Mouse (Mus musculus) CH12.LX (cell line): Measurements from ENCODE around the gene Cym. TPM values are rescaled to one million over a fixed set of nuclear protein-coding genes. Genes with fewer than 3 reads are reported as not detected.

Experiments
- DNase-seq: peaks from one replicate; pipeline ENCODE4 v3.0.0-alpha.2; 2013; ENCODE audit errors: extremely low read depth
- H3K27ac ChIP-seq: 2 replicates; pipeline ENCODE4 v1.5.1; 2012; ENCODE audit warnings: low read depth, mild to moderate bottlenecking, control low read depth, moderate library complexity; ENCODE audit not compliant: insufficient read depth
- H3K27me3 ChIP-seq: replicated peaks from 2 replicates; pipeline ENCODE3; 2012; ENCODE audit warnings: inconsistent platforms
- H3K36me3 ChIP-seq, 2 experiments: replicated peaks in 1 of 2; 2 replicates each; pipeline versions ENCODE3 to v1.6.1; 2012; ENCODE audit warnings: inconsistent platforms in 1 of 2, low read length in 1 of 2, mild to moderate bottlenecking in 1 of 2, mixed read lengths in 1 of 2, moderate library complexity in 1 of 2; ENCODE audit not compliant: control insufficient read depth in 1 of 2, insufficient read depth in 1 of 2
- H3K4me1 ChIP-seq, 2 experiments: 2 replicates each; pipeline ENCODE4 v1.6.1; 2012; ENCODE audit warnings: inconsistent platforms in 1 of 2, moderate library complexity in 1 of 2; ENCODE audit not compliant: insufficient read depth in 2 of 2, control insufficient read depth in 1 of 2
- H3K4me2 ChIP-seq: 2 replicates; pipeline ENCODE4 v1.6.1; 2012; ENCODE audit warnings: low read depth, mild to moderate bottlenecking, control low read depth; ENCODE audit not compliant: poor library complexity, insufficient read depth, severe bottlenecking
- H3K4me3 ChIP-seq, 3 experiments: fragments of 150-350 bp in 1 of 3; sonication (generic) in 1 of 3; replicated peaks in 1 of 3; 2 replicates each; pipeline versions ENCODE3 to v1.5.1; 2011 to 2012; ENCODE audit warnings: low read depth in 2 of 3, low read length in 2 of 3, mild to moderate bottlenecking in 2 of 3, moderate library complexity in 2 of 3, control low read depth in 1 of 3, improper control_type of control experiment in 1 of 3, inconsistent platforms in 1 of 3, mixed read lengths in 1 of 3; ENCODE audit not compliant: poor library complexity in 1 of 3
- H3K79me2 ChIP-seq: replicated peaks from 2 replicates; pipeline ENCODE4 v1.6.1; 2012; ENCODE audit warnings: mild to moderate bottlenecking, moderate library complexity; ENCODE audit not compliant: control insufficient read depth, poor library complexity, insufficient read depth, severe bottlenecking; ENCODE audit errors: extremely low read depth
- H3K9ac ChIP-seq: 2 replicates; pipeline ENCODE4 v1.6.1; 2012; ENCODE audit warnings: low read depth, mild to moderate bottlenecking, control low read depth, moderate library complexity; ENCODE audit not compliant: insufficient read depth
- H3K9me3 ChIP-seq: replicated peaks from 2 replicates; pipeline ENCODE3; 2012; ENCODE audit warnings: low read length, inconsistent platforms, mixed read lengths
- CHD2 ChIP-seq: IDR thresholded peaks from 2 replicates; pipeline ENCODE4 v1.6.1; 2011; ENCODE audit warnings: low read length, improper control_type of control experiment
- CTCF ChIP-seq, 2 experiments: IDR thresholded peaks in 1 of 2; conservative IDR thresholded peaks in 1 of 2; 2 replicates each; pipeline ENCODE4 v1.5.1; 2011 to 2012; ENCODE audit warnings: low read depth in 2 of 2, low read length in 2 of 2, improper control_type of control experiment in 1 of 2, inconsistent platforms in 1 of 2, mild to moderate bottlenecking in 1 of 2, moderate library complexity in 1 of 2
- E2F4 ChIP-seq: IDR thresholded peaks from 2 replicates; pipeline ENCODE4 v1.6.1; 2011; ENCODE audit warnings: low read depth, low read length, improper control_type of control experiment; ENCODE audit not compliant: insufficient replicate concordance
- ETS1 ChIP-seq: conservative IDR thresholded peaks from 2 replicates; pipeline ENCODE4 v1.6.1; 2012; ENCODE audit warnings: low read depth, mild to moderate bottlenecking, inconsistent platforms, low read length, improper control_type of control experiment, moderate library complexity
- IRF4 ChIP-seq: IDR thresholded peaks from 2 replicates; pipeline ENCODE4 v1.6.1; 2014; ENCODE audit warnings: low read depth, mild to moderate bottlenecking, inconsistent platforms, low read length, improper control_type of control experiment
- JUND ChIP-seq: conservative IDR thresholded peaks from 2 replicates; pipeline ENCODE4 v1.6.1; 2011; ENCODE audit warnings: low read depth, low read length, improper control_type of control experiment
- MAZ ChIP-seq: IDR thresholded peaks from 2 replicates; pipeline ENCODE4 v1.6.1; 2012; ENCODE audit warnings: low read depth, mild to moderate bottlenecking, inconsistent platforms, low read length, improper control_type of control experiment, moderate library complexity
- MEF2A ChIP-seq: IDR thresholded peaks from 2 replicates; pipeline ENCODE4 v1.6.1; 2014; ENCODE audit warnings: low read depth, mild to moderate bottlenecking, inconsistent platforms, low read length, improper control_type of control experiment, borderline replicate concordance
- MXI1 ChIP-seq: IDR thresholded peaks from 2 replicates; pipeline ENCODE4 v1.6.1; 2011; ENCODE audit warnings: mild to moderate bottlenecking, low read depth, low read length, improper control_type of control experiment
- MYC ChIP-seq: IDR thresholded peaks from 2 replicates; pipeline ENCODE4 v1.6.1; 2011; ENCODE audit warnings: low read depth, mild to moderate bottlenecking, improper control_type of control experiment, low read length
- NRF1 ChIP-seq: IDR thresholded peaks from 2 replicates; pipeline ENCODE4 v1.6.1; 2014; ENCODE audit warnings: low read depth, mild to moderate bottlenecking, inconsistent platforms, low read length, improper control_type of control experiment, moderate library complexity
- PAX5 ChIP-seq: IDR thresholded peaks from 2 replicates; pipeline ENCODE4 v1.6.1; 2012; ENCODE audit warnings: low read length, inconsistent platforms, mixed read lengths
- POLR2A ChIP-seq: IDR thresholded peaks from 2 replicates; pipeline ENCODE4 v1.6.1; 2011; ENCODE audit warnings: low read depth, mild to moderate bottlenecking, improper control_type of control experiment, low read length
- POLR2AphosphoS2 ChIP-seq: IDR thresholded peaks from 2 replicates; pipeline ENCODE4 v1.6.1; 2011; ENCODE audit warnings: low read depth, low read length, improper control_type of control experiment
- RAD21 ChIP-seq: IDR thresholded peaks from 2 replicates; pipeline ENCODE4 v1.6.1; 2011; ENCODE audit warnings: low read depth, mild to moderate bottlenecking, low read length, improper control_type of control experiment, moderate library complexity
- RCOR1 ChIP-seq: conservative IDR thresholded peaks from 2 replicates; pipeline ENCODE4 v1.6.1; 2012; ENCODE audit warnings: low read depth, mild to moderate bottlenecking, inconsistent platforms, low read length, improper control_type of control experiment
- SIN3A ChIP-seq: IDR thresholded peaks from 2 replicates; pipeline ENCODE4 v1.6.1; 2012; ENCODE audit warnings: low read length, improper control_type of control experiment, inconsistent platforms
- TBP ChIP-seq: conservative IDR thresholded peaks from 2 replicates; pipeline ENCODE4 v1.6.1; 2011; ENCODE audit warnings: low read depth, low read length, improper control_type of control experiment
- USF2 ChIP-seq: conservative IDR thresholded peaks from 2 replicates; pipeline ENCODE4 v1.6.1; 2011; ENCODE audit warnings: low read depth, low read length, improper control_type of control experiment
- ZMIZ1 ChIP-seq: IDR thresholded peaks from 2 replicates; pipeline ENCODE4 v1.6.1; 2012; ENCODE audit warnings: low read depth, mild to moderate bottlenecking, inconsistent platforms, low read length, improper control_type of control experiment
- ZNF384 ChIP-seq: IDR thresholded peaks from 2 replicates; pipeline ENCODE4 v1.6.1; 2012; ENCODE audit warnings: low read depth, low read length, improper control_type of control experiment, inconsistent platforms
- dilution Hi-C: fragments of 300-500 bp; cut with MboI; formaldehyde crosslinking; loops from 2 replicates; pipeline ENCODE4 v1.14.3; 2020; ENCODE audit warnings: low sequenced_read_pairs; ENCODE audit not compliant: extremely low pct_unique_long_range_greater_than_20kb, extremely low pct_ligation_motif_present
- in situ Hi-C: fragments of 300-500 bp; cut with MboI; formaldehyde crosslinking; loops from 3 replicates; pipeline ENCODE4 v1.14.3; 2019; ENCODE audit warnings: low sequenced_read_pairs, low pct_ligation_motif_present, low pct_unique_long_range_greater_than_20kb, mixed read lengths
- polyA plus RNA-seq: library from polyadenylated mRNA; unstranded; fragments of >175 nt; gene quantifications from 2 replicates; pipeline ENCODE4 v1.2.1, GENCODE M21; 2012; ENCODE audit warnings: low read depth; ENCODE audit not compliant: insufficient read length
- total RNA-seq, 2 experiments: library from RNA; depleted of rRNA; stranded (reverse); fragments of 300-350 nt in 1 of 2; fragments of >200 nt in 1 of 2; gene quantifications; 2 replicates each; pipeline ENCODE4 v1.2.3; 2012 to 2014

Gene Cym
- total and polyA plus RNA-seq, 3 experiments, result not detected

- DNase-seq, result peak; percentile 18
- Histone ChIP-seq H3K9me3 (no peaks in the 10 kb centered on the region), H3K27me3 (no peaks in the 10 kb centered on the region), H3K79me2 (no peaks in the 10 kb centered on the region), H3K4me2 (no peak overlapping the region), H3K4me1 (peaks cover 0 to 15% of the 10 kb centered on the region in 2 experiments; a peak in 3 of 4 replicates), H3K4me3 (no peak overlapping the region), H3K27ac (no peak overlapping the region), H3K9ac (no peak overlapping the region), H3K36me3 (no peaks in the 10 kb centered on the region)
- in situ Hi-C loops (no loop called here), dilution Hi-C loops (no loop called here)
- TF ChIP-seq ETS1 (no peak), ZNF384 (no peak), RCOR1 (no peak), JUND (no peak), TBP (no peak), MEF2A (no peak), E2F4 (no peak), POLR2AphosphoS2 (no peak), IRF4 (no peak), POLR2A (no peak), NRF1 (no peak), MAZ (no peak), RAD21 (no peak), MYC (no peak), USF2 (no peak), SIN3A (no peak), MXI1 (no peak), ZMIZ1 (no peak), CHD2 (no peak), PAX5 (no peak)
Observed at GRCm38 (mm10) chr3:107261851-107262165, 40.3 kb upstream of the Cym start.

GRCm38 (mm10) chr3:107260956-107261850 lies 39.7 kb upstream of the Cym start:
- no peak for DNase-seq
- Histone ChIP-seq H3K27me3 (no peaks in the 10 kb centered on the region), H3K27ac (no peak overlapping the region), H3K9me3 (no peaks in the 10 kb centered on the region), H3K36me3 (no peaks in the 10 kb centered on the region), H3K4me2 (no peak overlapping the region), H3K9ac (no peak overlapping the region), H3K79me2 (no peaks in the 10 kb centered on the region), H3K4me1 (peaks cover 0 to 15% of the 10 kb centered on the region in 2 experiments; a peak in 3 of 4 replicates), H3K4me3 (no peak overlapping the region)
- in situ Hi-C loops (no loop called here), dilution Hi-C loops (no loop called here)
- TF ChIP-seq CTCF (conservative IDR thresholded peaks at IDR 0.05 in 1 of 2, IDR thresholded peaks at IDR 0.05 in 1 of 2; ENCODE audit: low read depth in 2 of 2, low read length in 2 of 2), result 0 out of 4 replicates have a peak, but pooled peaks of 1 of the 2 experiments have one; percentile 3
- no peak for TF ChIP-seq MXI1
